In the genomic region with DNA sequence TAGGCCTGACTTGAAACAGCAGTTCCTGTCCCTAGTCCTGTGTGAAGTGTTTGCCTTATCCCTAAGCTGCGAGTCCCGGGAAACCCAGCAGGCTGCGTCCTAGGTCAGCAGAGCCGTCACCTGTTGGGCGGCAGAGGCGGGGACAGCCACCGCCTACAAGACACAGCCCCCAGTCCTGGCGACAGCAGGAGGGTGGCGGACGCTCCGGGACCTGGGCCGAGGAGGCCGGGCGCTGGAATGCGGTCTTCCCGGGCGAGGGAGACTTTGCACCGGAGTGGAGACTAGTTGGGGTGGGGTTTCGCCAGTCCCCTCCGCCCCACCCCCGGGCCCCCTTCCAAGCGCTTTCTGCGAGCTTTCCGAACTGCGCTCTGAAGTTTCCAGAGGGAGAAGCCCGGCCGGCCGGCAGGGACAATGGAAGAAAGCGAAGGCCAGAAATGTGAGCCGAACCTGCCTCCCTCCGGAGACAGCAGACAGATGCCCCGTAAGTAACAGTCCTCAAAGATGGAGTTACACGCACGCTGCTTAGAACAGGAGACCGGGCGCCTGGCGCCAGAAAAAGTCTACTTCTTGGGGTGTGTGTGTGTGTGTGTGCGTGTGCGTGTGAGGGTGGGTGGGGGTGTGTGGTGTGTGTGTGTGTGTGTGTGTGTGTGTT, we compare ENCODE assay signal across 8 mouse cellular contexts.
A peak's percentile ranks its signal among the peaks of the same experiment; 100 is the strongest.
DNase-seq lines count a peak whose midpoint lies in the region; ATAC-seq lines count a peak whose summit lies in the region.

No protein-coding gene starts in this region.

- H3K9ac ChIP-seq in embryonic facial prominence, embryonic 15.5 days, result peak overlapping the region; percentile 53
- peak overlapping the region; percentile 62 for H3K9ac ChIP-seq in heart, embryonic 15.5 days

- H3K4me3 ChIP-seq in embryonic facial prominence, embryonic 15.5 days (replicated peaks), result peak overlapping the region; percentile 61
- H3K4me3 ChIP-seq in heart, embryonic 15.5 days, result peak overlapping the region; percentile 64

- peaks cover 23% of the 10 kb centered on the region for H3K4me1 ChIP-seq in embryonic facial prominence, embryonic 15.5 days
- peaks cover 17% of the 10 kb centered on the region for H3K4me1 ChIP-seq in heart, embryonic 15.5 days (replicated peaks)

- H3K27ac ChIP-seq in embryonic facial prominence, embryonic 15.5 days (replicated peaks), result peak overlapping the region; percentile 85
- peak overlapping the region; percentile 74 for H3K27ac ChIP-seq in heart, embryonic 15.5 days

- peak; percentile 83 for ATAC-seq in embryonic facial prominence, embryonic 15.5 days (ENCODE audit: insufficient number of reproducible peaks, low FRiP score, low TSS enrichment, low read depth)
- ATAC-seq in heart, embryonic 15.5 days (replicated peaks; ENCODE audit: insufficient number of reproducible peaks, insufficient read depth, low FRiP score, low read depth), result peak; percentile 75

- no peaks in the 10 kb centered on the region for H3K9me3 ChIP-seq in embryonic facial prominence, embryonic 15.5 days (replicated peaks)
- no peaks in the 10 kb centered on the region for H3K9me3 ChIP-seq in heart, embryonic 15.5 days (replicated peaks)

- DNase-seq in right cerebral cortex, postnatal 4 days, result peak; percentile 34
- DNase-seq in right cerebral cortex, adult 18-20 months, result no peak
- DNase-seq in kidney, postnatal 14 days, result peak; percentile 88
- DNase-seq in mesoderm, embryonic 11.5 days (ENCODE audit: low read depth, low spot score), result peak; percentile 68
- peak; percentile 77 for DNase-seq in testis, postnatal 10 days (ENCODE audit: low spot score)
- DNase-seq in cerebellum, adult 9-11 months, result no peak

- H3K4me2 ChIP-seq in embryonic facial prominence, embryonic 15.5 days (replicated peaks), result peak overlapping the region; percentile 85
- H3K4me2 ChIP-seq in heart, embryonic 15.5 days, result peak overlapping the region; percentile 84

- no peaks in the 10 kb centered on the region for H3K36me3 ChIP-seq in embryonic facial prominence, embryonic 15.5 days
- H3K36me3 ChIP-seq in heart, embryonic 15.5 days, result no peaks in the 10 kb centered on the region

- no peaks in the 10 kb centered on the region for H3K27me3 ChIP-seq in embryonic facial prominence, embryonic 15.5 days
- no peaks in the 10 kb centered on the region for H3K27me3 ChIP-seq in heart, embryonic 15.5 days

- under 1% methylated on average over 39 of the region's 39 CpGs for WGBS in embryonic facial prominence, embryonic 15.5 days
- under 1% methylated on average over 38 of the region's 39 CpGs for WGBS in heart, embryonic 15.5 days

Comparison
In these comparisons a context has a peak if more than half of its experiments do, and no peak if none do; other contexts are left out.
1. DNase-seq: peak in right cerebral cortex, postnatal 4 days (single experiment), kidney, postnatal 14 days (single experiment), mesoderm, embryonic 11.5 days (single experiment) and testis, postnatal 10 days (single experiment); none in right cerebral cortex, adult 18-20 months (single experiment) and cerebellum, adult 9-11 months (single experiment).